Mouse (Mus musculus): ENCODE results near the gene Fosb.
A peak's percentile ranks its signal among the peaks of the same experiment; 100 is the strongest.

The Fosb gene

DNA sequence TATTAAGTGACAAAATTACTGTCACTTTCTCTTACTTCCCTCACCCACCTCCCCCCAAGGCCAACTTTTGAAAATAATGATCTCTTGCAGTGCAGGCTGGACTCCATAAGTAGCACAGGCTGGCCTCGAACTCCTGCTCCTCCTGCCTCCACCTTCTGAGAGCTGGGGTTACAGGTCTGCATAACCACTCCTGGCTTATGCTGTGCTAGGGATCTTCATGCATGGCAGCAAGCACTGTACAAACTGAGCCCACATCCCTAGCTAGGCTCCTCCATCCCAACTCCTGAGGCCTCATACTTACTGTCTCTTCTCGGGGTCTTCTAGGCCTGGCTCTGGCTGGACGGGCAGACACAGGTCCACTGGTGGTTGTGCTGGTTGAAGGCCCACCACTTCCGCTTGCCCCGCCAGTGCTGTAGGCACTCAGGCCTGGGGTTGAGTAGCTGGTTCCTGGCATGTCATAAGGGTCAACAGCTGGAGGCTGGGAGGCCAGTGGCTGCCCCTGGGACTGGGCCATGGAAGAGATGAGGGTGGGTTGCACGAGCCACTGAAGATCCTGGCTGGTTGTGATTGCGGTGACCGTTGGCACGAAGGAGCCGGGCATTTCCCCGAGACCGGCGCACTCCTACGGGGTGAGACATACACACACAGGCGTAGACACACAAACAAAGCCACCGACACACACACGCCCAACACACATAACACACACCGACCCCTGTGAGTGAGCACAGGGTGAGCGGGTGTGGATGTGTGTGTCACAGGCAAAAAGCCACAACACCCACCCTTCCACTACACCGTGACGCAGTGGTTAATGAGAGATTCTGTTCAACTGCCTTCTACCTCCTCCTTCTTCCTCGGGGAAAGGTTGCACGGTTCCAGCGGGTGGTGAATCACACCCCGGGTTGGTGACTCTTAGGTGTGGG is 2.8 kb downstream of the Fosb start:
- DNase-seq (ENCODE audit: low spot score in 2 of 2), result no peak

GRCm38 (mm10) chr7:19305796-19306765 is 3.8 kb downstream of the Fosb start:
- DNase-seq (ENCODE audit: low spot score in 2 of 2), result no peak

- no peak for DNase-seq (ENCODE audit: low spot score in 2 of 2)
Observed at GRCm38 (mm10) chr7:19305413-19305735, 4.5 kb downstream of the Fosb start.

- peak in 1 of 2 experiments; percentile 23 for DNase-seq (ENCODE audit: low spot score in 2 of 2)
Observed at GRCm38 (mm10) chr7:19304501-19305412, 5.1 kb downstream of the Fosb start.

GRCm38 (mm10) chr7:19303770-19304169 is 6.1 kb downstream of the Fosb start:
- peak; percentile 76 to 86 for DNase-seq (ENCODE audit: low spot score in 2 of 2)

DNA sequence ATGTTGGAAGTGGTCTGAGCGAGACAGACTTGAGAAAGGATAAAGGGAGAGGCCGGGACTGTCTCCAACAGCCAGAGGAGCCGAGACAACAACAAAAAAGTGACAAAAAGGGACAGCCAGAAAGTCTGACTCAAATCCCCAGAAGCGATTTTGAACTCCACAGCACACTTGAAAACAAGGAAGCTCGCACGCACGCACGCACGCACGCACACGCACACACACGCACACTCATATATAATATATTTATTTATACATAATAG is 6.9 kb downstream of the Fosb start:
- DNase-seq (ENCODE audit: low spot score in 2 of 2), result no peak

DNA sequence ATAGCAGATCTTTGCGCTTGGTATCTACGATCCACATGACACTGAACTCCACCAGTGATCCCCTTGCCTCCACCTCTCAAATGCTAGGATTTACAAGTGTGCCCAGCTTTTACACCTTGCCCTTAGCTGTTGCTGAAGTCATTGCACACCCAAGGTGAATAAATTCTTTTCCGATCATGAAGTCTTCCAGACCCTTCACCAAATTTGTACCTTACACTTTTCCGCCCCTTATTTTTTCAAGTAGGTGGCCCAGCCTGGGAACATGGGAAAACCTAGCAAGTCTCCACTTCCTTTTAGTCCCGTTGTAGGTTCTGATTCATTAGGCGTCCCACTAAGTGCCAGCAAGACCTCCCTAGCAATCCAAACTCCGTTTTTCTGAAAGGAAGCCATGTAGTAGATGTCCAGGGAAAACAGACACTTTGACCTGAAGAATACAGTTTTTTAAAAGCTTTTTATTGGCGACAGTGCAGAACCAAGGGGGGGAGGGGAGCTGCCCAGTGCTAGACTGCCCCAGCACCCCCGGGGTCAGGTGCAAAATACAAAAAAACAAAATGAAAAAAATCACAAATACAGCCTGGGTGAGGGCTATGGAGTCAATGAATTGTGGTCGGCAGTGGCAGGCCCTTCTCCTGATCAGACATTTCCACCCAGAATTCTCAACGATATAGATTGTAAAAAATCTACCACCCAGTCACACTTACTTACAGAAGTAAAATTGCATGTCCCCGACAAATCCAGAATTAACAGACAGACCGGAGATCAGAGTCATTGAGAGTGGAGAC is 7.4 kb downstream of the Fosb start:
- DNase-seq (ENCODE audit: low spot score in 2 of 2), result no peak

GRCm38 (mm10) chr7:19301461-19302263 is 8.2 kb downstream of the Fosb start:
- DNase-seq (ENCODE audit: low spot score in 2 of 2), result peak; percentile 25 to 35

DNA sequence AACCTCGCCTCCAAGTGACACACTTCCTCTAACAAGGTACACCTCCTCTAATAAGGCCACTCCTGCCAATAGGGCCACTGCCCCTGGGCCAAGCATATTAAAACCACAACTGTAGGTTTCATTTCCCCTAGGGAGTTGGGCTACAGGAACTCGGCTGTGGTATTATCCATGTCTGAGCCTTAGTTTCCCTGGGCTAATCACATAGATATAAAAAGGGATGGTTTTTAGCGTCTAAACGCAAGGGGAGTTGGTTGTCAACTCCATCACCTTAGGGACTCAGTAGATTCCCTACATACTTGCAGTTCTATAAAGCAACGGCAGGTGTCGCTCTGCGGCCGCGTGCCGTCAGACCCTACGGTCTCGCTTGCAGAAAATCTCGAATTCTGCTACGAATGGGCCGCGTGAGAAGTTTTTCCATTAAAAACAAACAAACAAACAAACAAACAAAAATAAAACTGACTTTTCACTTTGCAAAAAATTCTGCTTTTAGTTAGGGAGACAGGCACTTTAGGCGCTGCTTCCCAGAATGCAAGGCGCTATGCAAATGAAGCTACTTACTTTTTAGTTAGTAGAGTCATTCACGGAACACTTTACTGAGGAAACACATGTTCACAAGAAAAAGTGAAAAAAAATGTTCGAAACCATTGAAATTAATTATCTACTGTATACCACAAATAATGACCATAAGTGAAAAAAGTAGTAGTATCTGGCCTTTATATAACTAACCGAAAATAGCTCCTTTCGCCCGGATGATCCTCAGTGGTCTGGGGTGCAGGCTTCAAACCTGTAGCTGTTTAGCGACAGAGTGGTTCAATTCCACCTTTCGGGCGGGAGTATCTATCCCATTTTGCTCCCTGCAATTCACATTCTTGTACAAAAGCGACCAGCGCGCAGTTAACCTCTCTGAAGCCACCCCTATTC is 9.1 kb downstream of the Fosb start:
- peak; percentile 77 to 85 for DNase-seq (ENCODE audit: low spot score in 2 of 2)

GRCm38 (mm10) chr7:19299194-19299593 is 10.7 kb downstream of the Fosb start:
- peak; percentile 37 to 53 for DNase-seq (ENCODE audit: low spot score in 2 of 2)

GRCm38 (mm10) chr7:19297794-19298193 is 12.1 kb downstream of the Fosb start:
- DNase-seq (ENCODE audit: low spot score in 2 of 2), result no peak

GRCm38 (mm10) chr7:19297034-19297433 is 12.8 kb downstream of the Fosb start:
- no peak for DNase-seq (ENCODE audit: low spot score in 2 of 2)

- DNase-seq (ENCODE audit: low spot score in 2 of 2), result peak; percentile 87 to 91
Observed at GRCm38 (mm10) chr7:19295503-19296185, 14.2 kb downstream of the Fosb start.

DNA sequence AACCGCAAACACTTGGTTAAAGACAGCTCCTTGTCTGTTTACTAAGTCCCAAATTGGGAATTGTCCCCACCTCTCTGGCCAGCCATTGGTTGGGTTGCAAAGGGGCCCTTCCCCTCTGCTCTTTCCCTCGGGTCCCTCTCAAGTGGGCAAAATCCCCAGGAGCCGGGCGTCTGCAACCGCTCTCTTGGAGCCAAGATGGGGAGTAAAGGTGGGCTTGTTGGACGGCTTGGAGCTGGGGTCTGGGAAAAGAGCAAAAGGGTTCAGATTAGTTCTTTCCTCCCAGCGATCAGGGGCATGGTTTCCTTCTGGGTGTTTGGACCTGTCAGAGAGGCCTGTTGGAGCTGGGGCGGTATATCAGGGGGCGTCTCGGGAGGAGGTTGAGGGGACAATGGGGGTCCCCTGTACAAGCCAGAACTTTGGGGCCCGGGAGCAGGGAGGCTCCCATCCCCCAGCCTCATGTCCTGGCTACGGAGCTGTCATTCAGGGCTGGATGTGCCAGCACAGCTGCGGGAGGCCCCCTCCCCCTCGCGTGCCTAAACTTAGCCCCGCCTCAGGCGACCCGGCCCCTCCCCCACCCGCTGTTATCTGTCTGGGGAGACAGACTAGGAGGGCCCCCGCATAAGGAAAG is 18.8 kb downstream of the Fosb start:
- DNase-seq (ENCODE audit: low spot score in 2 of 2), result no peak

DNA sequence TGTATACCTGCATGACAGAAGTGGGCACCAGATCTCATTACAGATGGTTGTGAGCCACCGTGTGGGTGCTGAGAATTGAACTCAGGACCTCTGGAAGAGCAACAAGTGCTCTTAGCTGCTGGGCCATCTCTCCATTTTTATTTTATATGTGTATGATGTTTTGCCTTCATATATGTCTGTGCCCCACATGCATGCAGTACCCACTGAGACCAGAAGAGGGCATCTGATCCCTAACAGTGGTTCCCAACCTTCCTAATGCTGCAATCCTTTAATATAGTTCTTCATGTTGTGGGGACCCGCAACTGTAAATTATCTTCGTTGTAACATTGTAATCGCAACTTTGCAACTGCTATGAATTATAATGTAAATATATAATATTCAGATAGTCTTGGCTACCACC is 25.1 kb downstream of the Fosb start:
- peak in 1 of 2 experiments; percentile 69 for DNase-seq (ENCODE audit: low spot score in 2 of 2)

DNA sequence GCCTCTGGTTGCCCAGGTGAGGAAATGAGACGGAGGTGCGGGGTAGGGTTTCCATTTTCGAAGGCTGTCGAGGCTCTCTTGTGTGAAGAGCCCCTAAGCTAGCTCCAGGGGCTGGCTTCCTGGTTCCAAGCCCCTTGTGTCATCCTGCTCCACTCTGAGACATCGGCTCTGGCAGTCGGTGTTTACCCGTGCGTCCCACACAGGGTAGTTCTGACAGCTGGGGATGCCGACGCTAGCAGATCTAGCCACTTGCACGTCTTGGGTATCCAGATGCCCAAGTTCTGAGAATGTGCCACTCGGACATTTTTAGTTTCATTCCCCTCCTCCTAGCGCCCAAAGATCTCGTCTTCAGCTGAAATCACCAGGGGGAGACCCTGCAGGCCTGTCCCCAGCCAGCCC is 26.4 kb downstream of the Fosb start:
- no peak for DNase-seq (ENCODE audit: low spot score in 2 of 2)

GRCm38 (mm10) chr7:19282791-19283405 is 27.0 kb downstream of the Fosb start:
- DNase-seq (ENCODE audit: low spot score in 2 of 2), result peak; percentile 20 to 34
